Mouse (Mus musculus): ENCODE data around the gene Klb.
"Not testable (repeated sequence)": the region's sequence is repeated elsewhere in the genome, so short reads cannot be mapped to it uniquely, and the experiment has no call there.

Klb gene

GRCm38 (mm10) chr5:65348168-65348567, at the start of gene Klb:
Gene Klb (plus strand): TSS chr5:65348314.
- no peak for DNase-seq

- DNase-seq = not testable (repeated sequence)
These were observed 48.5 kb upstream of the Klb start for GRCm38 (mm10) chr5:65299623-65300022.

- DNase-seq = no peak
These were observed 48.0 kb upstream of the Klb start for GRCm38 (mm10) chr5:65300121-65300520.

- no peak for DNase-seq
These were observed 42.6 kb upstream of the Klb start for GRCm38 (mm10) chr5:65305516-65305915.

GRCm38 (mm10) chr5:65308208-65308607, 39.9 kb upstream of the Klb start:
- no peak for DNase-seq

GRCm38 (mm10) chr5:65308866-65309265, 39.2 kb upstream of the Klb start:
- no peak for DNase-seq

GRCm38 (mm10) chr5:65319176-65319575, 28.9 kb upstream of the Klb start:
- no peak for DNase-seq

- peak; percentile 11 to 13 for DNase-seq
These were observed 25.9 kb upstream of the Klb start for GRCm38 (mm10) chr5:65322165-65322564.

GRCm38 (mm10) chr5:65324271-65324670, 23.8 kb upstream of the Klb start:
- DNase-seq = no peak

- DNase-seq = no peak
These were observed 23.3 kb upstream of the Klb start for GRCm38 (mm10) chr5:65324758-65325355.

- peak in 1 of 2 experiments; percentile 12 for DNase-seq
These were observed 21.9 kb upstream of the Klb start for GRCm38 (mm10) chr5:65326212-65326611.

- DNase-seq = no peak
These were observed 18.1 kb upstream of the Klb start for GRCm38 (mm10) chr5:65329971-65330370.

GRCm38 (mm10) chr5:65334788-65335187, 13.3 kb upstream of the Klb start:
- DNase-seq = no peak

- DNase-seq = peak; percentile 88 to 92
These were observed 12.6 kb upstream of the Klb start, which contains the start of gene Rfc1 for GRCm38 (mm10) chr5:65335298-65336074. Gene Rfc1 (minus strand): TSS chr5:65335670.

- DNase-seq = no peak
These were observed 12.1 kb upstream of the Klb start for GRCm38 (mm10) chr5:65336075-65336355.

- no peak for DNase-seq
These were observed 9.7 kb upstream of the Klb start for GRCm38 (mm10) chr5:65338394-65338793.

GRCm38 (mm10) chr5:65340167-65340566, 7.9 kb upstream of the Klb start:
- DNase-seq = no peak

GRCm38 (mm10) chr5:65350508-65350907, 2.4 kb downstream of the Klb start:
- DNase-seq = peak; percentile 8 to 11

- no peak for DNase-seq
These were observed 6.0 kb downstream of the Klb start for GRCm38 (mm10) chr5:65354097-65354496.

GRCm38 (mm10) chr5:65354985-65355384, 6.9 kb downstream of the Klb start:
- peak in 1 of 2 experiments; percentile 12 for DNase-seq

- DNase-seq = no peak
These were observed 8.7 kb downstream of the Klb start for GRCm38 (mm10) chr5:65356851-65357250.

GRCm38 (mm10) chr5:65357771-65358170, 9.7 kb downstream of the Klb start:
- no peak for DNase-seq

- no peak for DNase-seq
These were observed 19.7 kb downstream of the Klb start for GRCm38 (mm10) chr5:65367837-65368236.

GRCm38 (mm10) chr5:65371551-65371950, 23.4 kb downstream of the Klb start:
- DNase-seq = no peak

GRCm38 (mm10) chr5:65374746-65375145, 26.6 kb downstream of the Klb start:
- no peak for DNase-seq
